Mouse (Mus musculus): ENCODE measurements around the gene B3galt1. TPM values are rescaled to one million over a fixed set of nuclear protein-coding genes. Genes with fewer than 3 reads are reported as not detected.

B3galt1 gene
- polyA plus RNA-seq, 1 experiment = 25.4 TPM

Other genes starting within 250 kb of the B3galt1 start
- not detected in 2 replicates for gene Gm21830, start 152.1 kb upstream of the B3galt1 start, polyA plus RNA-seq (2012; rRNA removed)
- gene Gm26727, start 132.7 kb upstream of the B3galt1 start, polyA plus RNA-seq (2012; rRNA removed) = not detected in 2 replicates
- gene Xirp2, start 119.9 kb upstream of the B3galt1 start, polyA plus RNA-seq (2012; rRNA removed) = 0.02 TPM in 2 replicates